Mouse (Mus musculus) cerebellum, adult 2 months (tissue): ENCODE results near the gene Sla2. TPM values are rescaled to one million over a fixed set of nuclear protein-coding genes. Genes with fewer than 3 reads are reported as not detected.
"Not testable (repeated sequence)": the region's sequence is repeated elsewhere in the genome, so short reads cannot be mapped to it uniquely, and the experiment has no call there.

Experiments
- DNase-seq, 2 experiments: peaks; one replicate each; pipeline ENCODE4 v3.0.0; 2021
- H3K27ac ChIP-seq: fragments of 200-500 bp; 2 replicates; pipeline ENCODE4 v1.5.1; 2012; ENCODE audit warnings: low read length, control low read depth, inconsistent platforms; ENCODE audit not compliant: insufficient read depth
- H3K27me3 ChIP-seq: fragments of 200-500 bp; 2 replicates; pipeline ENCODE4 v1.6.1; 2012; ENCODE audit warnings: inconsistent platforms, mild to moderate bottlenecking, low read length, moderate library complexity; ENCODE audit not compliant: control insufficient read depth, insufficient read depth
- H3K4me1 ChIP-seq: fragments of 200-500 bp; 2 replicates; pipeline ENCODE4 v1.6.1; 2011; ENCODE audit warnings: low read length; ENCODE audit not compliant: control insufficient read depth, insufficient read depth
- H3K4me3 ChIP-seq: fragments of 200-500 bp; replicated peaks from 2 replicates; pipeline ENCODE3; 2011; ENCODE audit warnings: mild to moderate bottlenecking, low read depth, low read length, control low read depth; ENCODE audit not compliant: insufficient read depth
- CTCF ChIP-seq: fragments of 200-500 bp; IDR thresholded peaks from 2 replicates; pipeline ENCODE4 v1.5.1; 2011; ENCODE audit warnings: low read depth, mild to moderate bottlenecking, control low read depth, low read length, moderate library complexity, borderline replicate concordance; ENCODE audit not compliant: insufficient read depth
- POLR2A ChIP-seq: fragments of 200-500 bp; IDR thresholded peaks from 2 replicates; pipeline ENCODE4 v1.6.1; 2011; ENCODE audit warnings: low read length, control low read depth, borderline replicate concordance; ENCODE audit not compliant: insufficient read depth
- WGBS: fragments of 180-500 bp; shearing (Covaris S2); methylation state at CpG from one replicate; pipeline ENCODE4 v1.1.7; 2018; 5-methylcytosine and 5-hydroxymethylcytosine counted together
- polyA plus RNA-seq: library from polyadenylated mRNA; depleted of rRNA; stranded (reverse); fragments of >200 nt; gene quantifications from 2 replicates; pipeline ENCODE4 v1.2.3, GENCODE M21; 2012

Sla2 gene
- polyA plus RNA-seq, 1 experiment, result 0.07 TPM

GRCm38 (mm10) chr2:156924210-156924898, 37.4 kb upstream of the Sla2 start:
- no peak for DNase-seq
- Histone ChIP-seq H3K4me3 (no peak overlapping the region), H3K27ac (no peak overlapping the region), H3K4me1 (no peaks in the 10 kb centered on the region; the same call in 1 of the 2 replicates), H3K27me3 (no peaks in the 10 kb centered on the region)
- TF ChIP-seq CTCF (no peak), POLR2A (no peak)
- WGBS, result 63% methylated on average over 3 of the region's 3 CpGs

DNA sequence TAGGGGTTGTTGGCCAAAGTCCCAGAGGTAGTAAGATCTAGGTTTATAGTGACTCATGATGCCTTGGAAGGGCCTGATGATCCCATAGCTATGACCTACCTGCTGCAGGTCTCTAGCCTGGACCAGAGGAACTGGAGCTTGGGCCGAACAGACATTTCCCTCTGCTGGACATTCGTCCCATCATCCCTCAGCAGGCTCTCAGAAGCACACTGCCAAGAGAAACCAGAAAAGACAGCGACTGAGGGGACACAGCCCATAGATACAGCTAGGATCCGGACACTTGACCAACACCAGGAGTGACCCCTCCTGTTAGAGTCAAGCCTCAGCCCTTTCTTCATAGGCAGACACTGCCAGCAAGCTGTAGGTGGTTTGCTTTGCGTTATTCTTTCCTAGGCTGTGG, 36.1 kb upstream of the Sla2 start:
- Histone ChIP-seq H3K27ac (no peak overlapping the region), H3K4me3 (no peak overlapping the region), H3K4me1 (no peaks in the 10 kb centered on the region; the same call in none of the 2 replicates), H3K27me3 (no peaks in the 10 kb centered on the region)
- 48% methylated on average over 5 of the region's 5 CpGs for WGBS
- peak in 1 of 2 experiments; percentile 56 for DNase-seq
- TF ChIP-seq CTCF, result no peak
- TF ChIP-seq POLR2A, result no peak

- Histone ChIP-seq H3K4me3 (no peak overlapping the region), H3K27ac (no peak overlapping the region), H3K27me3 (no peaks in the 10 kb centered on the region), H3K4me1 (peaks cover 22% of the 10 kb centered on the region)
- TF ChIP-seq POLR2A (no peak), CTCF (no peak)
- DNase-seq, result no peak
- WGBS, result 69% methylated on average over 2 of the region's 2 CpGs
Measured at GRCm38 (mm10) chr2:156919796-156920195, 32.8 kb upstream of the Sla2 start.

- DNase-seq, H3K4me3 ChIP-seq, H3K27me3 ChIP-seq, H3K27ac ChIP-seq: not testable (repeated sequence)
- 94% methylated on average over 11 of the region's 11 CpGs for WGBS
- peaks cover 22% of the 10 kb centered on the region for H3K4me1 ChIP-seq
Measured at GRCm38 (mm10) chr2:156919191-156919590, 32.2 kb upstream of the Sla2 start.

- DNase-seq, result no peak
- TF ChIP-seq POLR2A (no peak), CTCF (no peak)
- Histone ChIP-seq H3K27me3 (no peaks in the 10 kb centered on the region), H3K4me1 (peaks cover 22% of the 10 kb centered on the region), H3K4me3 (no peak overlapping the region), H3K27ac (no peak overlapping the region)
- 78% methylated on average over 4 of the region's 4 CpGs for WGBS
Measured at GRCm38 (mm10) chr2:156918562-156918961, 31.6 kb upstream of the Sla2 start.

DNA sequence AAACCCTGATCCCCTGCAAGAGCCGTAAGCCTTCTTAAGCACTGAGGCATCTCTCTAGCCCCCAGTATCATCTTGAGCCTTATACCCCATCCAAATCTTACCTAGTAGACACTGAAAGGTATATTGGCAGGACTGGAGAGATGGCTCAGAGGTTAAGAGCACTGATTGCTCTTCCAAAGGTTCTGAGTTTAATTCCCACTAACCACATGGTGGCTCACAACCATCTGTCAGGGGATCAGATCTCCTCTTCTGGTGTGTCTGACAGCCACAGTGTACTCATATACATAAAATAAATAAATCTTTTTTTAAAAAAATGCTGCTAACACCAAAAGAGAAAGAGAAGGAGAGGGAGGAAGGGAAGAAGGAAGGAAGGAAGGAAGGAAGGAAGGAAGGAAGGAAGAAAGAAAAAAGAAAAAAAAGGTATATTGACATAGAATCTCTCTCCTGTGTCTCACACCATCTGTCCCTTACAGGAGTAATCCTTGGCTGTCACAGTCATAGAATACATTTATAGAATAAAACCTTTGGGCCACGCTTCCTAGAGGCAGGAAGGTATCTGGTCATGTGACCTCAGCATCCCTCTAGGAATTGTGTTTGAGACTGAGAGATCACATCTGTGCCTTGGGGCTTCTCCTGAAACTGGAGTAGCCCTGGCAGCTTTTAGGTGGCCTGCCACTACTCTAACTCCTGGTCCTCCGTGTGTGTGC, 29.6 kb upstream of the Sla2 start:
- no peak overlapping the region for H3K4me3 ChIP-seq
- TF ChIP-seq POLR2A (no peak), CTCF (no peak)
- H3K4me1 ChIP-seq, result peaks cover 26% of the 10 kb centered on the region
- H3K27ac ChIP-seq, result peak overlapping the region; percentile 51; the same call in 1 of the 2 replicates
- no peaks in the 10 kb centered on the region for H3K27me3 ChIP-seq
- WGBS, result 30% methylated on average over 3 of the region's 3 CpGs
- DNase-seq, result peak in 1 of 2 experiments; percentile 69

DNA sequence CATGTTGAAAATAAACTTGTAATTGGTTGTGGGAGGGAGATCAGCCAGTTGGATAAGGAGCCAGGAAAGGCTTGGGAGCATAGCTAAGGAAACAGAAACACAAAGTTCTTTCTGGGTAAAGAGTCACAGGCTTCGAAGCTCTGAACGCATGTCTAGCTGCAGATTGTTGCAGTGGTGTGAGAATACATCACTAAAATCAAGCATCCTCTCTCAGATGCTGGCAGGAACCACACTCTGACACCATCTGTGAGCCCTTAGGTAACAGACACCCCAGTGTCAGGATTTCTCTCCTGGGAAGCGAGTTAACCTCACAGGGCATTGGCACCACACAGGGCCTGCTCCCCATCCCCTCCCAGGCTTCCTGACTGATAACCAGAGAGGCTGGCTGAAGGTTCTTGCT, 28.6 kb upstream of the Sla2 start:
- 19% methylated on average over 3 of the region's 3 CpGs for WGBS
- Histone ChIP-seq H3K27ac (peak overlapping the region; percentile 68), H3K27me3 (no peaks in the 10 kb centered on the region), H3K4me3 (no peak overlapping the region), H3K4me1 (peaks cover 26% of the 10 kb centered on the region)
- no peak for DNase-seq
- TF ChIP-seq POLR2A (no peak), CTCF (no peak)

- TF ChIP-seq CTCF, result no peak
- TF ChIP-seq POLR2A, result no peak
- 33% methylated on average over 5 of the region's 5 CpGs for WGBS
- Histone ChIP-seq H3K27ac (no peak overlapping the region), H3K27me3 (no peaks in the 10 kb centered on the region), H3K4me1 (peaks cover 30% of the 10 kb centered on the region), H3K4me3 (no peak overlapping the region)
- DNase-seq, result no peak
Measured at GRCm38 (mm10) chr2:156913191-156913590, 26.2 kb upstream of the Sla2 start.

GRCm38 (mm10) chr2:156905931-156906330, 18.9 kb upstream of the Sla2 start:
- peak; percentile 76 to 87 for DNase-seq
- not testable (repeated sequence) for H3K27me3 ChIP-seq, H3K4me3 ChIP-seq
- peak overlapping the region; percentile 92 for H3K27ac ChIP-seq
- H3K4me1 ChIP-seq, result peaks cover 29% of the 10 kb centered on the region
- WGBS, result 5% methylated on average over 4 of the region's 4 CpGs
